Mouse (Mus musculus): Measurements from ENCODE around the gene Vamp4.

Vamp4 gene

GRCm38 (mm10) chr1:162570260-162570748 is at the start of gene Vamp4:
Gene Vamp4 (plus strand): TSS chr1:162570515.
- peak; percentile 94 for DNase-seq (ENCODE audit: low read depth, low spot score)

- no peak for DNase-seq (ENCODE audit: low read depth, low spot score)
Measured at GRCm38 (mm10) chr1:162529651-162530050, 40.7 kb upstream of the Vamp4 start.

- no peak for DNase-seq (ENCODE audit: low read depth, low spot score)
Measured at GRCm38 (mm10) chr1:162530666-162531065, 39.6 kb upstream of the Vamp4 start.

- DNase-seq (ENCODE audit: low read depth, low spot score) = no peak
Measured at GRCm38 (mm10) chr1:162531584-162531983, 38.7 kb upstream of the Vamp4 start.

- DNase-seq (ENCODE audit: low read depth, low spot score) = no peak
Measured at GRCm38 (mm10) chr1:162532330-162532729, 38.0 kb upstream of the Vamp4 start.

- DNase-seq (ENCODE audit: low read depth, low spot score) = no peak
Measured at GRCm38 (mm10) chr1:162533766-162534560, 36.4 kb upstream of the Vamp4 start.

GRCm38 (mm10) chr1:162543231-162543630 is 27.1 kb upstream of the Vamp4 start:
- DNase-seq (ENCODE audit: low read depth, low spot score) = no peak

- no peak for DNase-seq (ENCODE audit: low read depth, low spot score)
Measured at GRCm38 (mm10) chr1:162547607-162548006, 22.7 kb upstream of the Vamp4 start.

- peak; percentile 88 for DNase-seq (ENCODE audit: low read depth, low spot score)
Measured at GRCm38 (mm10) chr1:162548016-162548916, 22.0 kb upstream of the Vamp4 start, which contains the start of gene Mettl13. Gene Mettl13 (minus strand): TSS chr1:162548551.

GRCm38 (mm10) chr1:162548917-162549613 is 21.2 kb upstream of the Vamp4 start:
- no peak for DNase-seq (ENCODE audit: low read depth, low spot score)

GRCm38 (mm10) chr1:162549615-162550283 is 20.6 kb upstream of the Vamp4 start:
- no peak for DNase-seq (ENCODE audit: low read depth, low spot score)

GRCm38 (mm10) chr1:162552956-162553355 is 17.4 kb upstream of the Vamp4 start:
- DNase-seq (ENCODE audit: low read depth, low spot score) = no peak

- DNase-seq (ENCODE audit: low read depth, low spot score) = peak; percentile 67
Measured at GRCm38 (mm10) chr1:162554193-162554592, 16.1 kb upstream of the Vamp4 start.

- no peak for DNase-seq (ENCODE audit: low read depth, low spot score)
Measured at GRCm38 (mm10) chr1:162563236-162563635, 7.1 kb upstream of the Vamp4 start.

GRCm38 (mm10) chr1:162564992-162565391 is 5.3 kb upstream of the Vamp4 start:
- DNase-seq (ENCODE audit: low read depth, low spot score) = no peak

GRCm38 (mm10) chr1:162567351-162567750 is 3.0 kb upstream of the Vamp4 start:
- DNase-seq (ENCODE audit: low read depth, low spot score) = no peak

- no peak for DNase-seq (ENCODE audit: low read depth, low spot score)
Measured at GRCm38 (mm10) chr1:162570931-162571601, 751 bp downstream of the Vamp4 start.

GRCm38 (mm10) chr1:162575098-162575497 is 4.8 kb downstream of the Vamp4 start:
- DNase-seq (ENCODE audit: low read depth, low spot score) = no peak

GRCm38 (mm10) chr1:162582884-162583283 is 12.6 kb downstream of the Vamp4 start:
- DNase-seq (ENCODE audit: low read depth, low spot score) = no peak

- DNase-seq (ENCODE audit: low read depth, low spot score) = no peak
Measured at GRCm38 (mm10) chr1:162586282-162586681, 16.0 kb downstream of the Vamp4 start.

- DNase-seq (ENCODE audit: low read depth, low spot score) = no peak
Measured at GRCm38 (mm10) chr1:162588606-162589005, 18.3 kb downstream of the Vamp4 start.

Measured in retina, postnatal 7 days (tissue).